Mouse (Mus musculus) left cerebral cortex, postnatal 14 days (tissue): ENCODE results near the gene Wwc1. TPM values are rescaled to one million over a fixed set of nuclear protein-coding genes. Genes with fewer than 3 reads are reported as not detected.

Experiments used
- DNase-seq, 2 experiments: peaks; one replicate each; pipeline ENCODE4 v3.0.0; 2021 to 2022; ENCODE audit warnings: low spot score in 2 of 2, mixed read lengths in 1 of 2
- intact Hi-C: fragments of 180-260 bp; cut with DNase I; formaldehyde crosslinking; loops from one replicate; pipeline ENCODE4 v1.15.1; 2025
- total RNA-seq, 2 experiments: library from RNA; stranded (reverse); gene quantifications; 2 replicates each; pipeline ENCODE4 v1.2.3; 2021

Gene Wwc1
- total RNA-seq, 2 experiments from 2014 or later, result 151 to 159 TPM

DNA sequence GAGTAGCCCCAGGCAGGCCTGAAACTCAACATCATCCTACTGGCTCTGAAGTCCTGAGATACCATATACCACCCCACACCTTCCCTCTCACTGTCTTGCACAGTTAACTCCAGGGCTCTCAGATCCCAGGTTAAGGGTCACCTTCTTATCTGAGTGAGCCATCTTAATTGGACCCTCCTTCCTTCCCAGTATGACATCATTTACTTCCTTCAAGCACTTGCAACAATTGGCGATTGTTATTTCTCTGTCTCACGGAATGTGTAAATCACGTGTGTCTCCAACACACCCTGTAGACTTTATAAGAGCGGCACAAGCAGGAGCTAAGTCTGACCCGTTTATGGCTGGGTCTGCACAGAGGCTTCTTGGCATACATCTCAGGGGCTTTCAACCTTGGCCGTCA is 35.1 kb downstream of the Wwc1 start:
- intact Hi-C loops, result no loop called here
- no peak for DNase-seq

DNA sequence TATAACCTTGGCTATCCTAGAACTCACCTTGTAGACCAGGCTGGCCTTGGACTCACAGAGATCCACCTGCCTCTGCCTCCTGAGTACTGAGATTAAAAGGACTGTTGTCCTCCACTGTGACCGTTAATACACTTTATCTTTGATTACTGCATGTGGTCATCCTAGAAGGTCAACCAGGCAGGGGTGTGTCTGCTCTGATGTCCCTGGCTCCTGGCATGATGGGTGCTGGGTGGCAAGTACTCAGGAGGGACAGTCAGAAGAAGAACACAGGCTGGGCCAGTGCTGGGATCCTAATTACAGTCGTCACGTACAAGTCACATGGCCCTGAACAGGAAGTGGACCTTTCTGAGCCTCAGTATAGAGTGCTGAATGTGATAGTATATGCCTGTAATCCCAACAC is 38.7 kb downstream of the Wwc1 start:
- intact Hi-C loops, result no loop called here
- DNase-seq, result no peak

DNA sequence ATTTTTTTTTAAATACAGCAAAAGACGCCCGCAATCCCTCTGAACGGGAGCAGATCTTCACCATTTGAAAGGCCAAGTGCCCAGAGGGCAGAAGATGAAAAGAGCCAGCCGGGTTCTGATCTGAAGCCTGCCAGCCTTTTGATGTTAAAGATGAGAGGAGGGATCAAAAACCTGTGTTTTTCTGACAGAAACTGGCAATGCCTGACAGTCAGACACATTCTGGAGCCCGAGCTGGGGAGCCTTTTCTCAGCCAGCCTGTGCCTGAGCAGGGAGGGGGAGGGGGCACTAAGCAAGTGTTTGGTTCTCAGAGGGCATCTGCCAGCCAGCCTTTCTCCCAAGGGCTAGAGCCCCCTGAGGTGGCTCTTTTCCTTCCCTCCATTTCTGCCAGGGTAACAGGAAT is 39.3 kb downstream of the Wwc1 start:
- intact Hi-C loops, result no loop called here
- DNase-seq, result no peak

DNA sequence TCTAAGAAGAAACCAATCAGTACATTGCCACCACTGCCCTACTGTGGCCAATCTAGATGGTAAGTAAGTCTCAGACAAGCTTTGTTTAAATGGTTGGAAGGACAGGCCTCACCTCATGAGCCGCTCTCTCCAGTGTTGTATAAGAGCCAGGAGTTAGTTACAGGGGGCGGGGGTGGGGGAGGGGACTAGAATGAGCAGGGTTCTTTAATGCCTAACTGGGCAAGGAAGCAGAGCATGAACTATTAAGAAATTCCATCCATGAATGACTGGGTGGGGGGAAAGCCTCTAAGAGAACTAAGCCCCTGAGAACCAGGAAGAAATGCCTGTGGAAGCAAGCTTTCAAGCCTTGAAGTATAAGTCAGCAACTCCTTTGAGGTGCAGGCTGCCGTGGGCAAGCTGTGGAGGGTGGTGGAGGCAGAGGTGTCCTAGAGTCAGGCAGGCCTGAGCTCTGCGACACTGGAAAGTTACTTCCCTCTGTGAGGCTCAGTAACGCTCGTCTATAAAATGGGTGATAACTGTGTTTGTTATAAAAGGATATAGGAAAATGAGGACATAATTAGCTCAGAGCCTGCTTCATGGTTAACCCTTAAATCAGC is 41.4 kb downstream of the Wwc1 start:
- DNase-seq, result no peak
- intact Hi-C loops, result no loop called here

DNA sequence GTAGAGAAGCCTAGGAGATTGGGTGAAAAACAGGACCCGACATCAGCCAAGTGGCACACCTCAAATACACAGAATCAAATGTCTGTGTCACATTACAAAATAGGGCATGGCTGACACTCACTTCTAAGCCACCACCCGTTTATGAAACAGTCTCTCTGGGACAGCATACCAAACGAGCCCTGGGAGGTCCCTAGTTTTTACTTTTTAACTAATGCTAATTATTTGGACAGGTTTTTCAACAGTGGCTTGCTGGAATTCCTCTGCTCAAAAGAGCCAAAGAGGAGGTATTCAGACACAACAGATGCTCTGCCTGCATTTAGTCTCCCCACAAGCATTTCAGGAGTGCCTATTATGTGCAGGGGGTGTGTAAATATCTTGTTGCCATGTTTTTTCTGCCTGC is 44.7 kb downstream of the Wwc1 start:
- intact Hi-C loops, result no loop called here
- no peak for DNase-seq

DNA sequence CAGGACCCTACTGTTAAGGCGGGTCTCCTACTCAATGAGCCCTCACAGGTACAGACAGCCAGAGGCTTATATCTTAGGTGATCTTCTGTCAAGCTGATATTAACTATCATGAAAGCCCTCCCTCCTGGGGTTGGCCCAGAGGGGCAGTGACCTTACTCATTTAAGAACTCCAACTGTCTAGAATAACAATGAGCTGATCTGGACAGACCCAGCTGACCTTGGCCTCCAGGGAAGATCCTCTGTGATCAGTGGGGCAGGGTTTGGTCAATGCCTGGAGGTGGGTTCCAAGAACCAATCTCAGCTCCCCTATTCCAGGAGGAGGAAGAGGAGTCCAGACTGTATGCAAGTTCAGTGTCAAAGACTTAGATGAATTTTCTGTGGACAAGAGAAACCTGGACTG is 45.2 kb downstream of the Wwc1 start:
- intact Hi-C loops, result no loop called here
- DNase-seq, result no peak

DNA sequence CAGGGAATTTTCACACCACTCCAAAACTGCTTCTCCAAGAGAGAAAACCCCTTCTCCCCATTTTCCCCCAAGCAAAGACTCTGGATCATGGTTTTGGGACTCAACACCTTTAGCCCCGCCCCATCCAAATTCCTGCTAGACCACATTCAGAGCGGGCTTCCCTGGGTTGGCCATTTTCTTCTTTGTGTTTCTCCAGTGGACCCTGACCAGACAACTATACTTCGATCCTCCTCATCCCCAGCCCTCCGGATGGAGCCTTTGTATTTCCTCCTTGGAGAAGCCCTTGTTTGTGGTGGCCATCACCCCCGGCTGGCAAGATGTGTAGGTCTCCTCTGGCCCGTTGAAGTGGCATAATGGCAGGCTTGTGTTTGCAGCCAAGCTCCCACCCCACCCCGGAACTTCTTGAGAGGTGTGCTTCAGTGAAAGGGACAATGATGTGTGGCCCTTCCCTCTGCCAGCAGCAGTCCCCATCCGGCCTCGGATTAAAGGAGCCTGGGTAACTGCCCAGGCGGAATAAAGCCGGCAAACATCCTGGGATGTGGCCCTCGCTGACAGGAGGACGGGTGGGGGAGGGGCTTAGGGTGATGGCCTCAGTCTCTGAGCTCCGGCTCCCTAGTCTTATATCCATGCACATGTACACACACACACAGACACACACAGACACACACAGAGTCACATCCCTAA is 46.8 kb downstream of the Wwc1 start:
- intact Hi-C loops, result no loop called here
- no peak for DNase-seq

DNA sequence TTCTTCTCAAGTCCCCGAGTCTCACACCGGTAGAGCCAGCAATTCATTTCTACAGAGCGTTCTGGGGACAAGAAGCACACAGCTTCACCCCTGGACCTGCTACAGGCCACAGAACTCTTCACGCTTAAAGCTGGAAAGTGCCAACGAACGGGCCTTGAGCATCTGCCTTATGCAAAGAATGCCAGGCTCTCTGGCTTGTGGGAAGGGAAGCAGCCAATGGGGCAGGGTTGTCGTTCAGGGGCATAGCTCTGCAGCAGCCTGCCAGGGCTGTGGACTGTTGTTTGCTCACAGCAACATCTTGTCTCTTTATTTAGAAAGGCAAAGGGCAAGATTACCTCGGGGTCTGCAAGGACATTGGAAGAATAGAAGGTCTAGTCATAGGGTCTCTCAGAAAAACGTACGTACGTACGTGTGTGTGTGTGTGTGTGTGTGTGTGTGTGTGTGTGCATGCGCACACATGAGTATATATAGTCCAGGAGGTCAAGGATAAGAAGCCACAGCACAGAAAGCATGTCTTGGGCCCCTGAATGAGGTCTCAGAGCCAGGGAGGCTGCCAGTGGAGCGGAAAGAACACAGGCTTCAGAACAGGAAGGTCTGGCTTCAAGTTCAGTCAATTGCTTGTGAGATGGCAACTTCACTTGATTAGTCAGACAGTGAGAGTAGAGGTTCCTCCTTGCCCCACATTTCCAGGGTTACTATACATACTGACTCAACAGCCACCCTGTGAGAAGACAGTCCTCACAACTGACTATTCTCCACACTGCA is 48.0 kb downstream of the Wwc1 start:
- intact Hi-C loops, result no loop called here
- DNase-seq, result no peak

DNA sequence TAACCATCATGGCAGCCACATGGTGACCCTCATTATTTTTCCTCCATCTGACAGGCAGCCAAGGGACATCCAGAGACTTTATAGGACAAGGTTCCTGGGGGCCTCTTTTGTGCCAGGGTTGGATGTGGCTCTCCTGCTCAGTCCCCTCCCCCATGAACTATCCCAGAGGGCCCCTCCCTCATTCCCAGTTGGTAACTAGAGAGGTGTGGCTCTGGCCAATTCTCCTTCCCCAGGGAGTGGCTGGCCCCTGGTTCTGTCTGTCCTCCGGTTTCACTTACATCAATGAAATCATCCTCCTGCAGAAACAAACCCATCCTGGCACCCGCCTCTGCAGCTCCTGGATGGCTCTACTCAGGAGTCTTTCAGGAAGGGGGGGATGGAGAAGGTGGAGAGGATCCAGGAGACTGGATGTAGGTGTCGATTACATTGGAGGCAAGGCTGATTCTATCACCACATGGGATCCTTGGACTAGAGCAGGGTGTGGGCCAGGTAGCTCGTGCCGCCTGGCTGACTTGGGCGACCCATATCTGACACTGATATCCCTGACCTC is 49.7 kb downstream of the Wwc1 start:
- intact Hi-C loops, result no loop called here
- no peak for DNase-seq

DNA sequence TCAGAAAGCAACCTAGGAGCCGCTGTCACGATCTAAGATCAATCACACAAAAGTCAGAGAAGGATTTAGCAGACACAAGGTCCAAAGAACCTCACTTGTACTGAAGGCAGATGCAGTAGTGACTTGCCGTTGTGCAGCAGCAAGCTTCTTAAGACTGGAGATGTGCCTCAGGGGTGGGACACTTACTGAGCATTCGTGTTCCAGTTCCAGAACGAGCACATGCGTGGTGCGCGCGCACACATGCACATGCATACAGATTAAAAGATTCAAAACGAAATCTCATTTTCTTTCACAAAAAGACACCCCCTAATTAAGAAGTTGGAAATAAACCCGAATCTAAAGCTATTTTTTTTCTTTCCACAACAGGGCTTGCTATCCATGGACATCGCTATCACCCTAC is 51.9 kb downstream of the Wwc1 start:
- DNase-seq, result peak in 1 of 2 experiments; percentile 54
- intact Hi-C loops, result loop anchor here (5.0 kb wide), 1 partner anchor 49 kb away; no protein-coding TSS in a partner anchor

DNA sequence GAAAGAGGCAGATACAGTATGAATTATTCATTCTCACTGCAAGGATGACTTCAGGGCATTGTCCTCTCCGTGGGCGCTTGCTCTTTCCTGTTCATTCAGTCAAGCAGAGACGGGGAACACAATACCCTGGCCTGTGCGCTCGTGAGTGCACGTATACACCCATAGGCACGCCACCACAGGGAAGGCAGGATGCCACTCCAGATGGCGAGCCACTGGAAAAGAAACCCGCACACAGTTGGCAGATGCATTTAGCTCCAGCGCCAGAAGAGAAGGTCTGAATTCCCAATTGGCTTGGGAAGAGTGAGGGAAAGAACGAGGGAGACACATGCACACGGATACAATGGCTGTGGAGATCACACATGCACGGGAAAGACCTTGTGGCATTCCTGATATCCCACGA is 53.0 kb downstream of the Wwc1 start:
- intact Hi-C loops, result loop anchor here (5.0 kb wide), 1 partner anchor 50 kb away; no protein-coding TSS in a partner anchor
- DNase-seq, result peak; percentile 58 to 64

DNA sequence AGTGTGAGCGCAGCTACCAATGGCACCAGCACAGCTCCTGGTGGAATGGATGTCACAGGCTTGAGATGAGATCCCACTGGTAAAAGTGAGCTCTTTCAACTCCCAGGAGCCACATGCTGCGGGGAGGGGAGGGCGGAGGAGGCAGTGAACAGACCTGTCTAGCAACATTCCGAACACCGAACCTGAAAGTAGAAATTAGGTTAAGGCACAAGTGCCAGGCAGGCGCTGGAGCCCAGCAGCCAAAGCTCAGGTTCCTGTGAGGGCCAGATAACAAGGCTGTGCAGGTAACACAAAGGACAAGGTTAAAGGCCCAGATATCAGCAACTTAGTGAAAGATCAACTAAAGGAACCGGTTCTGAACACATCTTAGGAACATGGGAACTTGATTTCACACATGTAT is 54.7 kb downstream of the Wwc1 start:
- intact Hi-C loops, result loop anchor here (5.0 kb wide), 1 partner anchor 52 kb away; no protein-coding TSS in a partner anchor
- DNase-seq, result no peak

DNA sequence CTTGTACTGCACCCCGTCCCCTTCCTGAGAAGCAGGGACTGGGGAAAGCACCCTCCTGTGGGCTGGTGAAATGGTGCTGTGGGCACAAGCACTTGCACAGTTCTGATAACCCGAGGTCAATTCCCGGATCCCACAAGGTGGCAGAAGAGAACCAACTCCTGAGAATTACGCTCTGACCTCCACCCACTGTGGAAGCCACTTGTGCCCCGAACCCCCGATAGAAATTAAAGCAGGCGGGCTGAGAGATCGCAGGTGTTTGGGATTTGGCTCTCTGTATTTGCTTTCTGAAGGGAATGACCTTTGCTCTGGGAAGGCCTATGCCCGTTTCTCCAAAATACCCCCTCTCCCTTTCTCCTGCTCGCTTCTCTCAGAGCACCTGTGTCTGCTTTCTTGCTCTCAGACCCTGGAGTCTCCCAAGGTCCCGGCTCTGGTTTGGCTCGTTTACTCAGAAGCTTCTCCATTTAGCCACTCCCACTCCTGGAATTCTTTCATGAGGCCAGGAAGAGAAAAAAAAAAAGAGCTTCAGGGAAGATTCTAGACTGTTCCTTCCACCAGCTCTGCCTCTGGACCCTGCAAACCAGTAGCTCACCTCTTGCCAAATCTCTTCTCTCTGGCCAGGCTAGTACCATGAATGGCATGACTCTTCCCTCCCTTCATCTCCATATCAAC is 58.0 kb downstream of the Wwc1 start:
- no peak for DNase-seq
- intact Hi-C loops, result no loop called here

DNA sequence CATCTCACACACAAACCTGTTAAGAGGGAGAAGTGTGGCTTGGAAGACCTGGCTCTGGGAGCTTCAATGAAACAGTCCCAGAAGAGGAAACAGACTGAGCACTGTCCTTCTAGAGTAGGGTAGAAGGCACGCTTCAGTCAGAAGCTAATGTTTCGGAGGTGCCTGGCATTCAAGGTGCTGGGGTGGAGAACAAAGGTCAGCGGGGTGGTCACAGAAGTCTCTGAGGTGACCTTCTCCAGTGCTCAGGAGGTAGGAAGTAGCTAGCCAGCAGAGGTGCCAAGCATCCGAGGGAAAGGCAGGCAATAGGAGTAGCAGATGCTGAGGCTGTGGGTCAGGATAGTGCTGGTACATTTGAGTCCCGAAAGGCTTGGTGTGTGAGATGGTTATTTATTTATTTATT is 59.6 kb downstream of the Wwc1 start:
- intact Hi-C loops, result no loop called here

DNA sequence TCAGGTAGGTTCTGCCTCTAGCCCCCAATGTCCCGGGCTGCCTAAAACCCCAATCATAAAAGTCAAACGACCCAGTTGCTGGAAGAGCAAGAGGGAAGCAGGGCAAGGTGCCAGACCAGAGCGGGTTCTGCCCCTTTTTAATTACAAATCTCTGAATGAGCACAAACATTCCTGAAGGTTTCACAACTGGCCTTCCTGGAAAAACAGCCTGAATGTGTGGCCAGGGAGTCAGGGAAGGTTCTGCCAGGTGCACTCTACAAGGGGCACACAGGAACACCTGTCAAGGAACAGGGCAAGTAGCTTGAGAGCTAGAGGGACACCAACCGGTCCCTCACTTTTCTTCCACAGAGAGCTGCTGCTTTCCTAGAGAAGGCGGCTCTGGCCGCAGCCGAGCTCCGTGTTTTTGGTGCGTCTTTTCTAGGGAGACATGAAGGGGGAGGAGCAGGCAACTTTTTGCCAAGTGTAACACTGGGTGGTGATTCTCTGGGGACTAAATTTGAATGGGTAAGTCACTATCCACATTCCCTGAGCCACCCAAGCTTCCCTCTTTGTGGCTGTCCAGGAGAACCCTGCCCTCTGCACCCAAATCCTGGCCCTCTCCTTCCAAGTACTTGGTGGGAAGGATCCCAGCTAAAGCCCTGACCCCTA is 60.3 kb downstream of the Wwc1 start:
- intact Hi-C loops, result loop anchor here (5.0 kb wide), 1 partner anchor 62 kb away; the partner anchor contains the start of gene Wwc1
- peak in 1 of 2 experiments; percentile 64 for DNase-seq

More for the DNA sequence above, 59.6 kb downstream of the Wwc1 start:
- DNase-seq, result no peak

DNA sequence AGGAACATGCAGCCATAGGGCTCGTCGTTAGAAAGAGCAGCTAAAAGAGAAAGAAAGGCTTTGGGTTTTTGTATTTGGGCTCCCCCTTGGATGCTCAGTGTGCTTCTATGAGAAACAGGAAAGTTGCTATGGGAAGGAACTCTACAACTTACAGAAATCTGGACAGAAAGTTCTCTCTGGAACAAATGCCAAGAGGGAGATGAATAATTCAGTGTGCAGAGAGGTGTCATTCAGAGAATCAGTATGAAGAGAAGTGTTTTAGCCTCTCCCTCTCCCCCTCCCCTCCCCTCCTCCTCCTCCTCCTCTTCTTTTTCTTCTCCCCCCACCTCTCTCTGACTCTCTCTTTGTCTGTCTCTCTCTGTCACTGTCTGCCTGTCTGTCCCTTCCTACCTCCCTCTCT is 60.9 kb downstream of the Wwc1 start:
- DNase-seq, result peak in 1 of 2 experiments; percentile 71
- intact Hi-C loops, result loop anchor here (5.0 kb wide), 1 partner anchor 63 kb away; the partner anchor contains the start of gene Wwc1

DNA sequence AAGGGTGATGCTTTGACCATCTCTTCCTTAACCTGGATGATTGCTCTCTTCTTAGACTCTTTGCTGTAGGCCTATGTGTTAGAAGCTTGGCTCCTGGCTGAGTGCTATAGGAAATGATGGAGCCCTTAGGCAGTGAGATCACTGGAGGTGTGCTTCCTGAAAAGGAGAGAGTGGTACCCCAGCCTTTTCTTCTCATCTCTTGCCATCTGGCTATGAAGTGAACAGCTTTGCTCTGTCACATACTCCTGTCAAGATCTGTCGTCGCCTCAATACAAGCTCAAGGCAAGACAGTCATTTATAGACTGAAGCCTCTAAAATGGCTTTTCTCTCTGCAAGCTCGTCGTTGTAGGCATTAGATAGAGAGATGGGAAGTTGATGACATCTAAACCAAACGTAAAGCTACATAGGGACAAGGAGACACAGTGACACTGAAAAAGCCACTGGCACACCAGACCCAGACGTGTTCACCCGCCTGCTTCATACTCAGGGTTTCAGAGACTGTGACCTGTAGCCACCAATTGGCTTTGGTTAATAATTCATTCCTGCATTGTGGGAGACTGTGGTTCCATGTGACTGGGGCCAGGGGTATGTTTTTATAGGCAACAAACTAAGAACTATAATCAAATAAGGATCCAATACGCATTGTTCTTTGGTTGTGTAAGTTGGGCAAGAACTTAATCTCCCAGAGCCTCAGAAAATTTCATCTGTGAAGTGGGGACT is 63.7 kb downstream of the Wwc1 start:
- intact Hi-C loops, result loop anchor here (5.0 kb wide), 1 partner anchor 66 kb away; the partner anchor contains the start of gene Wwc1
- no peak for DNase-seq

DNA sequence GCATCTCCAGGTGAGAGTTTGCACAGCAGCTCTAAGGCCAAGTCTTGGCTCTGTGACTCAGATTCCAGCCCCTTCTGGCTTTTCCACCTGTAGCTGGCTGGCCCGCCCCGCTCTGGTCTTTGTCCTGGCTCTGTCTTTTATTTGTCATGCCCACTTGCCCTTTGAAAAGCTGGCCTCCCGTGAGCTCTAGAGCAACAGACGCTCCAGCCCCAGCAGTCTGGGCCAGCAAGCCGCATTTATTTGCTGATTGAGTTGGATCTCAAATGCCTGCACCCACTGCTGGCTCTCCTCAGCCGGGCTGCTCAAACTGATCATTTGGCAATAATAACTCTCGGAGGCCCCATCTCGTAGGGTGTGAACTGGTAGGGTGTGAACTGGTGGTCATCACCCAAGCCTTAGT is 64.8 kb downstream of the Wwc1 start:
- no peak for DNase-seq
- intact Hi-C loops, result loop anchor here (5.0 kb wide), 1 partner anchor 67 kb away; the partner anchor contains the start of gene Wwc1
